Mouse (Mus musculus) B cell, adult (primary cell): ENCODE data around the gene Slco1a6. TPM values are rescaled to one million over a fixed set of nuclear protein-coding genes. Genes with fewer than 3 reads are reported as not detected.

Experiments
- total RNA-seq: library from RNA; stranded (reverse); gene quantifications from 4 replicates; pipeline ENCODE4 v1.2.4, GENCODE M21; 2023; ENCODE audit not compliant: inconsistent age

The Slco1a6 gene
- not detected in 4 replicates for total RNA-seq

DNA sequence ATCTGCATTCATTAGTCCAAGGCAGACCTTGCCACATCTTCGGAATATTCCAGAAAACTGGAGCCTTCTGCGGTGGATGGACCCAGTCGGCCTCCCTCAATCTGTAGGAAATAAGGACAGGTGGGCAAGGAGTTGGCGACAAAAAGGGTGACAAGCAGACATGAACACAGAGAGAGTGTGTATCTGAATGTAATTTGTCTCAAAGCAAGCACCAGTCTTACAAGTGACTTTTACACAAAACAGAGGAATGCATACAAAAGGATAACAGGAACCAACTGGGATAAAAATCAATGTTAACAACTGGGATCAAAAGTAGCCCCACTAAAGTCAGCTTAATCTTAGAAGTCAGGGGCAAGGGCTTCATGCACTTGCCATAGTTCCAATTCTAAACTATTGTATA is at the start of gene Slco1a6:
Gene Slco1a6, minus strand, starts transcription at position 101 of the 400 bp plus-strand sequence.

Other genes with a start within 250 kb of the Slco1a6 start
- gene Gm6614, start 197.1 kb downstream of the Slco1a6 start, total RNA-seq: not detected in 4 replicates
- not detected in 4 replicates for gene Iapp, start 89.9 kb upstream of the Slco1a6 start, total RNA-seq
- not detected in 4 replicates for gene Slco1a5, start 114.5 kb upstream of the Slco1a6 start, total RNA-seq
- gene Pyroxd1, start 137.1 kb upstream of the Slco1a6 start, total RNA-seq: 20.0 to 25.6 TPM (median 23.3 TPM) in 4 replicates
- gene Recql, start 178.6 kb upstream of the Slco1a6 start, total RNA-seq: 29.4 to 44.9 TPM (median 32.1 TPM) in 4 replicates
- 12.9 to 21.0 TPM (median 18.7 TPM) in 4 replicates for gene Golt1b, start 178.7 kb upstream of the Slco1a6 start, total RNA-seq
- gene Spx, start 204.9 kb upstream of the Slco1a6 start, total RNA-seq: 0.48 to 0.64 TPM (median 0.48 TPM) in 3 of 4 replicates, not detected in the other